Mouse (Mus musculus) G1E-ER4 (cell line): ENCODE data around the gene Gm26938. TPM values are rescaled to one million over a fixed set of nuclear protein-coding genes. Genes with fewer than 3 reads are reported as not detected.

Source experiments
- GATA1 ChIP-seq: IDR thresholded peaks from one replicate; pipeline ENCODE4 v1.8.0; 2012; ENCODE audit warnings: low read length, inconsistent platforms
- polyA plus RNA-seq: library from polyadenylated mRNA; stranded (reverse); fragments of >175 nt; gene quantifications from 2 replicates; pipeline ENCODE4 v1.2.3, GENCODE M21; 2012

The Gm26938 gene
- not detected in 2 replicates for polyA plus RNA-seq

GRCm38 (mm10) chr5:139826357-139827055 is at the start of gene Gm26938, which contains the start of gene Psmg3:
Gene Gm26938, minus strand, starts transcription at chr5:139826407.
Gene Psmg3, minus strand, starts transcription at chr5:139826885.
- TF ChIP-seq GATA1, result no peak

GRCm38 (mm10) chr5:139871526-139871925 is 45.3 kb upstream of the Gm26938 start:
- no peak for TF ChIP-seq GATA1

- no peak for TF ChIP-seq GATA1
Measured at GRCm38 (mm10) chr5:139870886-139871285, 44.7 kb upstream of the Gm26938 start.

GRCm38 (mm10) chr5:139862759-139863158 is 36.6 kb upstream of the Gm26938 start:
- TF ChIP-seq GATA1, result no peak

- no peak for TF ChIP-seq GATA1
Measured at GRCm38 (mm10) chr5:139860328-139861104, 34.3 kb upstream of the Gm26938 start.

- no peak for TF ChIP-seq GATA1
Measured at GRCm38 (mm10) chr5:139849626-139850320, 23.6 kb upstream of the Gm26938 start.

- TF ChIP-seq GATA1, result no peak
Measured at GRCm38 (mm10) chr5:139839142-139839541, 12.9 kb upstream of the Gm26938 start.

GRCm38 (mm10) chr5:139838476-139838892 is 12.3 kb upstream of the Gm26938 start:
- TF ChIP-seq GATA1, result no peak

- TF ChIP-seq GATA1, result no peak
Measured at GRCm38 (mm10) chr5:139835706-139836105, 9.5 kb upstream of the Gm26938 start.

GRCm38 (mm10) chr5:139832125-139832524 is 5.9 kb upstream of the Gm26938 start:
- TF ChIP-seq GATA1, result no peak

- no peak for TF ChIP-seq GATA1
Measured at GRCm38 (mm10) chr5:139830734-139831133, 4.5 kb upstream of the Gm26938 start.

GRCm38 (mm10) chr5:139829384-139829783 is 3.2 kb upstream of the Gm26938 start:
- TF ChIP-seq GATA1, result no peak

GRCm38 (mm10) chr5:139827593-139827992 is 1.4 kb upstream of the Gm26938 start:
- TF ChIP-seq GATA1, result no peak

GRCm38 (mm10) chr5:139825947-139826346 is 260 bp downstream of the Gm26938 start:
- TF ChIP-seq GATA1, result no peak

GRCm38 (mm10) chr5:139824531-139824930 is 1.7 kb downstream of the Gm26938 start:
- TF ChIP-seq GATA1, result no peak

GRCm38 (mm10) chr5:139821466-139822459 is 4.4 kb downstream of the Gm26938 start:
- no peak for TF ChIP-seq GATA1
